Mouse (Mus musculus): ENCODE measurements around the gene 4921507P07Rik.
"Not testable (repeated sequence)": the region's sequence is repeated elsewhere in the genome, so short reads cannot be mapped to it uniquely, and the experiment has no call there.

The 4921507P07Rik gene

GRCm38 (mm10) chr6:50596301-50597211 is at the start of gene 4921507P07Rik:
TSS of gene 4921507P07Rik (minus strand) at chr6:50596632.
- in situ Hi-C loops (cut with MboI, MseI) = no loop called here

DNA sequence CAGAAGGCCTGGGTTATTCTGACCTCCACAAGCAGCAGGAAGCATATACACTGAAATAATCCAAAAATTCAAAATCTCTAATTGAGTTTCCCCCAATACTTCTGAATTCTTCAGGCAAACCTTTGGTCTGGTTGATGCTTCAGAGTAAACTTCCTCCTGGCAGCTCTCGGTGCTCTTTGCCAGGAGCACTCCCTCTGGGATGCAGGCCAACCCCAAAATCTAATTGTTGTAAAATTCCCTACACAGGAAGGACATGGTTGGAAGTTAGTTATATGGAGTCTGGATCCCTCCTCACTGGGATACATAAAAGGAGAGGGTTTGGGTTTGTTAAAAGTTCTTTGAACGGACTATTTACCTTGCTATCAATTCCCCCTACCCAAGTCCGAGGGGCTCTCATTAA is 48.3 kb upstream of the 4921507P07Rik start:
- in situ Hi-C loops (cut with MboI, MseI) = no loop called here

- in situ Hi-C loops (cut with MboI, MseI) = no loop called here
Measured at GRCm38 (mm10) chr6:50641898-50642297, 45.5 kb upstream of the 4921507P07Rik start.

- in situ Hi-C loops (cut with MboI, MseI) = no loop called here
Measured at GRCm38 (mm10) chr6:50640377-50640776, 43.9 kb upstream of the 4921507P07Rik start.

- in situ Hi-C loops (cut with MboI, MseI) = no loop called here
Measured at GRCm38 (mm10) chr6:50639656-50640055, 43.2 kb upstream of the 4921507P07Rik start.

DNA sequence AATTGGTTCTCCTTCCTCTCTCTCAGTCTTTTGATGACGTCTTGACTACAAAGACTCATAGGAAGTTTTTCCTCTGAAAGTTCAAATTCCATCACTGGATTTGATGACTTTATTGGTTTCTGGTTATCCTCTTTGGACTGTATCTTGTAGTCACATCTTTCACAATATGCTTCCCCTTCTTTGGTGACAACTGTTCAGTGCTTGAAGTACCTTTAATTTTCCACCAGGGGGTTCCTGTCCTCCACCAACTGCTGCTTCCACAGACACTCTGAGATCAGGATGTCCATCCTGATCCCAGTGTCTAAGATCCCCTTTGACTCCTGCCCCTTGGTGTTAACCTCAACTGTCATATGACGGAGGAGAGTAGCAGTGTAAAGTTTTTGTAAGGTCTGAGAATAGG is 29.7 kb upstream of the 4921507P07Rik start:
- in situ Hi-C loops (cut with MboI, MseI) = not testable (repeated sequence)

DNA sequence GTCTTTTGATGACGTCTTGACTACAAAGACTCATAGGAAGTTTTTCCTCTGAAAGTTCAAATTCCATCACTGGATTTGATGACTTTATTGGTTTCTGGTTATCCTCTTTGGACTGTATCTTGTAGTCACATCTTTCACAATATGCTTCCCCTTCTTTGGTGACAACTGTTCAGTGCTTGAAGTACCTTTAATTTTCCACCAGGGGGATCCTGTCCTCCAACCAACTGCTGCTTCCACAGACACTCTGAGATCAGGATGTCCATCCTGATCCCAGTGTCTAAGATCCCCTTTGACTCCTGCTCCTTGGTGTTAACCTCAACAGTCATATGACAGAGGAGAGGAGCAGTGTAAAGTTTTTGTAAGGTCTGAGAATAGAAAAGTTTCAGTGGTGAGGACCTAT is 21.8 kb upstream of the 4921507P07Rik start:
- in situ Hi-C loops (cut with MboI, MseI) = not testable (repeated sequence)

GRCm38 (mm10) chr6:50601620-50602019 is 5.2 kb upstream of the 4921507P07Rik start:
- in situ Hi-C loops (cut with MboI, MseI) = no loop called here

DNA sequence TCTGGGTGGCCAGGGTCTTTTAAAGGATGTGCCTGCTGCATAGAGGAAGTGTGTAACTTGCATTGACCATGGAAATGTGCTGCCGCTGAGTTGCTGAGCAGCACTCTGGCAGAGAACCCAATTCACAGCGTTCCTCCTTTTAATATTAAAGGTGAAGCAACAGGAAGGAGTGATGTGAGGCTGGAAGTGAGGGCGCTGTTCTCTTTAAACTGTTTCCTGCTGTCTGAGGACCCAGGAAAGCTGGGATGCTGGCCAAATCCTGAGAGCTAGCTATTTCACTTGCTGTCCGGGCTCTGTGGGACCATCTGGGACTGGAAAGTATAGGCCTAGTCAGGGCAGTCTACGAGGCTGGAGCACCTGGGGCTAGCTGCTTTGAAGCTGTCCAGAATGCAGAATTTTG is 2.1 kb upstream of the 4921507P07Rik start:
- in situ Hi-C loops (cut with MboI, MseI) = no loop called here

DNA sequence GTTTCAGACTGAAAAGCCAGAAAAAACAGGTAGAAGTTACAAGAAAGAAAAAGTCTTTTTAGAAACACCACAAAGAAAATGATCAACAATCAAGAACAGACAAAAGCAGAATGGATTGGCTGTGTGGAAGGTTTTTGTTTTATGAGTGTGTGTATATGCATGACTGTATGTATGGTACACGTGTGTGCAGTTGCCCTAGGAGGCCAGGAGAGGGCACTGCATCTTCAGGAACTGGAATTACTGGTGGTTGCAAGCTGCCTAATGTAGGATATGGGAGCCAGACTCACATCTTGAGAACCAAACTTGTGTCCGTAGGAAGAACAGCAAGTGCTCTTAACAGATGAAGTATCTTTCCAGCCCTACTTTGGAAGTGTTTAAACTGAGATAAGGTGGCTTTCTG is 2.1 kb downstream of the 4921507P07Rik start:
- in situ Hi-C loops (cut with MboI, MseI) = no loop called here

GRCm38 (mm10) chr6:50593334-50593845 is 3.0 kb downstream of the 4921507P07Rik start:
- in situ Hi-C loops (cut with MboI, MseI) = no loop called here

GRCm38 (mm10) chr6:50590234-50590633 is 6.2 kb downstream of the 4921507P07Rik start:
- in situ Hi-C loops (cut with MboI, MseI) = no loop called here

- in situ Hi-C loops (cut with MboI, MseI) = no loop called here
Measured at GRCm38 (mm10) chr6:50588251-50588650, 8.2 kb downstream of the 4921507P07Rik start.

DNA sequence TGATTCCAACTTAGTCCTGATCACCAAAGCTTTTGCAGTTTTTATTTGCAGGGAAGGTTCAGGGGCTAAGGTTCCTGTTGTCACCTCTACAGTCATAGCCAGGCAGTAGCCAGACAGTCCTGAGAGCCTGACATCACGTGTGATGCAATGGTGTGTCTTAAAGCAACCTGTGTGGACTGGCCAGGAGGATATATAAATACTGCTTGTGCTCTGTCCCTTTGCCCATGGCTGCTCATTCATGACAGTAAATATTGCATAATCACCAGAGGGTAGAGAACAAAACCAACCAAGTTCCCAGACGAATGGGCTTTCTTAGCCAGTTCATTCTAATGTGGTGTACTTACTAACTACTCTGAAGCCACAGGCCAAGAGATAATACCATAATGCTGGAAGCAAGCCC is 9.0 kb downstream of the 4921507P07Rik start:
- in situ Hi-C loops (cut with MboI, MseI) = no loop called here

GRCm38 (mm10) chr6:50586316-50586715 is 10.1 kb downstream of the 4921507P07Rik start:
- in situ Hi-C loops (cut with MboI, MseI) = no loop called here

DNA sequence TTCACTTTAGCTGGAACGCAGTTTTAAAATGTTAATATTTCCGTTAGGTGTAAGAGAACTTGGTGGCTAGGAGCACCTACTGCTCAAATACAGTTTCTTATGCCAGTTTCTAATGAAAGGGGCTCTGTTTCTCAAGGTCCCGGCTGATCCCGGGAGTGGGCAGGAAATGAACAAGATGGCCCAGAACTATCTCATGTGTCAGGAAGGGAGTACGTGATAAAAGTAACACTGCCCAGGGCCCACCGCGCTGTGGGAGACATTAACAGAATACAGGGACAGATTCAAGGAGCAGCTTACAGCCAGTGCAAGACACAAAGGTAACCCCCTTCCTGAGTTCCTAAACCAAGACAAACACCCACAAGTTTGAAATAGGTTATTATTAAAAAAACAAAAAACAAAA is 10.7 kb downstream of the 4921507P07Rik start:
- in situ Hi-C loops (cut with MboI, MseI) = no loop called here

DNA sequence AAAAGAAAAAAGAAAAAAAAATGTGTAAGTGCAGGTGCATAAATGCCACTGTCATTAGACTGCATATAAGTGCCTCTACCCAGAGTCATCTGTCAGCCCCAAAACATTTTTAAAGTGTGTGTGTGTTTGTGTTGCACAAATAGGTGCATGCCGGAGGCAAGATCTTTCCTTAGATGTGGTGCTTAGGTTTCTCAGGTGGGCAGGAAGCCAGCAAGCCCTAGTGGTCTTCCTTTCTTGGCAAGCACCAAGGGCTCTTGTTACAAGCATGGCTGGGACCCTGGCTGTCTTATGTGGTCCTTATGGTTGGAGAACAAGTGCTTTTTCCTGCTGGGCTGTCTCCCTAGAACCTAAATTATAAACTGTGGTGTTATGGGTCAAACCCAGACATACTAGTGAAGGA is 24.8 kb downstream of the 4921507P07Rik start:
- in situ Hi-C loops (cut with MboI, MseI) = no loop called here

GRCm38 (mm10) chr6:50566997-50567255 is 29.5 kb downstream of the 4921507P07Rik start:
- in situ Hi-C loops (cut with MboI, MseI) = no loop called here

- in situ Hi-C loops (cut with MboI, MseI) = no loop called here
Measured at GRCm38 (mm10) chr6:50566141-50566996, 30.1 kb downstream of the 4921507P07Rik start, which contains the start of gene Cycs. TSS of gene Cycs (minus strand) at chr6:50566538.

DNA sequence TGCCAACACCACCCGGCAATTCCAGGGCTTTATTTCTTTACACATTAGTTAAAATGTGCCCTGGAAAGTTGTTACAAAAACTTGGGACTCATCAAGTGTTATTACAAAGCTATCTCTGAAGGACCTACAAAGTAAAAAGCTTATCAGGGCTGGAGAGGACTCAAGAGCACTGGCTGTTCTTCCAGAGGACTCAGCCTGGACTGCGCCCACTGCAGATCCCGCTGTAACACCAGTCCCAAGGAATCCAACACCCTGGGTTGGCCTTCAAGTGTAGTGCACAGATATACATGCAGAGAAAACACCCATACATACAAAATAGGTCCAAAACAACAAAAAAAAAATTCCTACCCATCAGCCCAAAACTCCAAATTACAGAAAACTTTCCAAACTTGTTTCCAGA is 32.8 kb downstream of the 4921507P07Rik start:
- in situ Hi-C loops (cut with MboI, MseI) = no loop called here

DNA sequence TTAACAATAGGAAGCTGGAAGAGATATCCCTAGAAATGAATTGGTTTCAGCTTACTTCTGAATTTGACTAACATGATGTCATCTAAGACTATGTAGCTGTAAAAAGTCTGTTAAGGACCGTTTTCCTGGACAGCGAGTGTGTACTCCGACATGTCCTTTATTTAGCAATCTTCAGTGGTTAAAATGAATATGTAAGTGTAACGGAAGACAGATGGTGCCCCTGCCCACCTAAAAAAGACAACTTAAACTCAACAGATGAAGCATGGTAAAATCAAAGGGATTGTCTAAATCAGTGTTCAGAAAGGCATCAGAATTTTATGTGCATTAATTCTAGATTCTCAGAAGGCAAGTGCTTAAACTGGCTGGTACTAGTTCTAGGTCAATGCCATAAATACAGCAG is 34.0 kb downstream of the 4921507P07Rik start:
- in situ Hi-C loops (cut with MboI, MseI) = no loop called here

DNA sequence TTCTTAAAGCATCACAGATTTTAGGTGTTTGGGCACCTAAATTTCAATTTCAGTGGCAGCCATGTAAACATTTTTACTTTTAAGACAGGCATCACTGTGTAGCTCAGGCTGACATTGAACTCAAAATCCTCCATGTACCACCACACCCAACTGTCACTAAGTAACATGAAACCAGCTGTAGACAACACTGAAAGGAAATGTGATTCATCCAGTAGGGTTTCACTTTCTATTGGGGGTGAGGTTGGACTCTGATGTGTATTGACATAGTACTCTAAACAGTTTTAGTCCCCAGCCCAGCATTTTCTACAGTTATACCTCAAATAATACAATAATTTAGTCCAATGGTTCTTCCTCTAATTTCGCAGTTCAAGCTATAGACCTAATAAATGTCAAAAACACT is 35.7 kb downstream of the 4921507P07Rik start:
- in situ Hi-C loops (cut with MboI, MseI) = no loop called here
